Mouse (Mus musculus) granulocyte monocyte progenitor cell, adult 5-6 weeks (primary cell): ENCODE data around the gene Ssrp1. TPM values are rescaled to one million over a fixed set of nuclear protein-coding genes. Genes with fewer than 3 reads are reported as not detected.

Experiments
- ATAC-seq: replicated peaks from 2 replicates; pipeline ENCODE4 v1.8.0; 2016; ENCODE audit warnings: mild to moderate bottlenecking, moderate TSS enrichment, inconsistent platforms; ENCODE audit not compliant: poor library complexity, severe bottlenecking
- total RNA-seq, 2 experiments: library from RNA; stranded (forward) in 1 of 2; stranded (reverse) in 1 of 2; fragments of 200-712, 200-1000 nt in 1 of 2; fragments of >200 nt in 1 of 2; fragmentation: Nextera tagmentation in 1 of 2; gene quantifications; 2 replicates each; pipeline ENCODE4 v1.2.3; 2014 to 2017

Ssrp1 gene
- total RNA-seq, 2 experiments from 2014 or later, result 229 to 456 TPM

DNA sequence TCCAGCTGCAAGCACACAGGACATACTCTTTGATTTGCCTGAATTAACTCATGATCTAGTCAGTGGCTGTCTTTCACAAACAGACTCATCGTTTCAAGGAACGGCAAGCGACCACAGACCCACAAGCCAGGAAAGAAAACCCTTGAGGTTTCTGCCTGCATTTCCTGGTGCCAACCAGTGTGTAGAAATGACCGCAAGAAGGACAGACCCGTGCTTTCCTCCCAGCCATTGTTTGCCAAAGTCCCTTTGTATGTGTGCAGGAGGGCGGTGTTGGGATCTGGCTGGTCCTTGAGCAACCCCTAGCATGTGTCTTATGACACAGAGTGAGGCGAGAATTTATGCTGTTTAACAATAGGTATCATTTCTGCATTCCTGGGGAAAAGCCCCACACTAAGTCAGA lies 2.9 kb upstream of the Ssrp1 start:
- peak; percentile 72 for ATAC-seq

DNA sequence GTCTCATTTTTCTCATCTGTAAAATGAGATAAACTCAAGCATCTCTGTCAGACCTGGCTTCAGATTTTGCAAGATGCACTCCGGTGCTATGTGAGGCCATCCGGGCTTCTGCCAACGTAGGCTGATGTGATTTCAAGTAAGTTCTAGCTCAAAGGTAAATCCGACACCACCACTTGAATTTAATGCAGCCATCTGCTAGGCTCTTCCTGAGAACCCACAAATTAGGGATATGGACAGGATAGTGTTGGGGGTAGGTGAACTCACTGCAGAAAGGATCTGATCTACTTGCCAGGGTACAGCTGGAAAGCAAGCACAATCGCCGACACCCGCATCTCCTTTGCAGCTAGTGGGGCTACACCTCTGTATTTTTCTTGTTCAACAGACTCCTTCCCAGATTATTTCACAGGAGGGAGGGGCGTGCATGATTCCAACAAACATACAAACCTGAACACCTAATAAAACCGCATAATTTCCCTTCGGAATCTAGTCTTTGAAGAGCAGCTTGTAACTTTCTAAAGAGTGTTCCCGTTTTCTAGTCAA lies 457 bp upstream of the Ssrp1 start:
- ATAC-seq, result no peak

DNA sequence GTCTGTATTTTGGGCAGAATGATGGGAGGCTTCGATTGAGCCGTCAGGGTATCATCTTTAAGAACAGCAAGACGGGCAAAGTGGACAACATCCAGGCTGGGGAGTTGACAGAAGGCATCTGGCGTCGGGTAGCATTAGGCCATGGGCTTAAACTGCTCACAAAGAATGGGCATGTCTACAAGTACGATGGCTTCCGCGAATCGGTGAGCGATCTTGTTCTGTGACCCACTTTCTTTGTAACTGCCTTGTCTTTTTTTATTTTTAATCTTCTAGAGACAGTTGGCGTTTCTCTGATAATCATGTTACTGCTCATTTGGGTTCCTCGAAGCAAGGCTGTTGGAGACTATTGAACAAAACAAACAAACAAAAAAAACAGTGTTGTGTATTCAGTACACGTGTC lies 1.3 kb downstream of the Ssrp1 start:
- no peak for ATAC-seq

DNA sequence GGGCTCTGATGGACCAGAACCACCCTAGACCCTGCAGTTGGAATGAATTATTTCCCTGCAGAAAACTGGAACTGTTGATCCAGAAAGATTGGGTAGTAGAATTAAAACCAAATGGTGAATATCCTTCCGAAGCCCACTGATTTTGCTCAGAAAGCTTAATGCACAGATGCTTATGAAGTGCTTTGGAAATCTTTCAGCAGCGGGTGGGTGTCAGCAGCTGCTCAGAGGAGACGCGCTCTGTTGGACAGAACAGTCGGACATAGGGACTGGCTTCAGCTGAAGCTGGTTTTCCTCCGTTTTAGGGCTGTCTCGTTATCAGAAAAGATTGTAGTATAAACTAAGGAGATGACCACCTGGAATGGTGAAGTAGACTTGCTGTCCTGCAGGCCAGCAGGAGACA lies 6.6 kb downstream of the Ssrp1 start:
- no peak for ATAC-seq

DNA sequence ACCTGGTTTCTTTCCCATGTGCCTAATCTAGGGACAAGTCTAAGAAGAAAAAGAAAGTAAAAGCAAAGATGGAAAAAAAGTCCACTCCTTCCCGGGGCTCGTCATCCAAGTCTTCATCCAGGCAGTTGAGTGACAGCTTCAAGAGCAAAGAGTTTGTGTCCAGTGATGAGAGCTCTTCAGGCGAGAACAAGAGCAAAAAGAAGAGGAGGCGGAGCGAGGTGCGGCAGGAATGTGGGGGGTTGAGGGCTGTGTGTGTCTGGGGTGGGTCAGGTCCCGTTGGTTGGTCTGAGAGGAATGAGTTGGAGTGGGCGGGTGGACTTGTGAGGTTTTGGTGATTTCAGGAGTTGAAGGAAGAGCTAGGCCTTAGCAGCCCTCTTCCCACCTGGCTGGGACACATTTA lies 9.2 kb downstream of the Ssrp1 start:
- ATAC-seq, result no peak

DNA sequence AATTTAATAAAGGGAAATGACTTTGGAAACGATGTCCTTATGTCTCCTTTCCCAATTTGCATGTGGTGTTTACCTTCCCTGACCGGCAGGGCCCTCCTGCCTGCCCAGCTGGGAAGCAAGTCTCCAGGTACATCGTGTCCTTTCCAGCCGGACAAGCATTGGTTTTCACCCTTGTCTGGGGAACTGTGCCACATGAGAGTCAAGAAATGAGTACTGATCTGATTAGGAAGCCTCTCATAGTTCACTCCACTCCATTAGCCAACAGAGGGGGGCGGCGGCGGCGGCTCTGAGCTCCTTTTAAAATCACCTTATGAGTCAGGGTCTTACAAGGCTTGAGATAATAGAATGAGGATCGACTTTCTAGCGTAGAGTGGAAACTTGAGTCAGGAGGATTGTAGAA lies 10.0 kb downstream of the Ssrp1 start:
- no peak for ATAC-seq

DNA sequence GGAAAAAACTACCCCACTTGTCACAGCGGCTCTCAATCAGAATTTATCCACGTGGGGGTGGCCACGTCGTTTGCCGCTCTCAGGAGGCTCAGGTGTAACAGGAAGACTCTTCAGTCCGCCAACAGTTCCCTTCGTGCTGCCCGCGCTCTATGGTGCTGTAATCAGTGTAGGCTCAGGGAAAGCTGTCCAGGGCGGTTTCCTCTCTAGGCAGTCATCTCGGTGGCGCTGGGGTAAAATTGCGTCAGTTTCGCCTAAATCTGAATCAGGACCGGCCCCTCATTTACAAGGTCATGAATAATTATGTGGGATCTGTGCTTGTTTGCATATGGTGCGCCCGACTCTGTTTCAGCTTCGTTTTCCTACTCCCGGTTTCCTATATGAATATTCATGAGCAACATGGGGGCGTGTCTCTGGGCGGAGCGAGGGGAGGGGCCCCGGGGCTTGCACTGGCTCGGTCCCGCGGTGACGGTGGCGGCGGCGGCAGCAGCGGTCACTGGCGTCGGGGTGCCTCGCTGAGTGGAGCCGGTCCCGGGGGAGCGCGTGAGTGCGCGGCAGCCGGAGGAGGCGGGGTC lies 10.6 kb downstream of the Ssrp1 start, which contains the start of gene Tnks1bp1:
TSS of gene Tnks1bp1 (plus strand) at position 427 of the 572 bp plus-strand sequence.
- peak; percentile 85 for ATAC-seq

DNA sequence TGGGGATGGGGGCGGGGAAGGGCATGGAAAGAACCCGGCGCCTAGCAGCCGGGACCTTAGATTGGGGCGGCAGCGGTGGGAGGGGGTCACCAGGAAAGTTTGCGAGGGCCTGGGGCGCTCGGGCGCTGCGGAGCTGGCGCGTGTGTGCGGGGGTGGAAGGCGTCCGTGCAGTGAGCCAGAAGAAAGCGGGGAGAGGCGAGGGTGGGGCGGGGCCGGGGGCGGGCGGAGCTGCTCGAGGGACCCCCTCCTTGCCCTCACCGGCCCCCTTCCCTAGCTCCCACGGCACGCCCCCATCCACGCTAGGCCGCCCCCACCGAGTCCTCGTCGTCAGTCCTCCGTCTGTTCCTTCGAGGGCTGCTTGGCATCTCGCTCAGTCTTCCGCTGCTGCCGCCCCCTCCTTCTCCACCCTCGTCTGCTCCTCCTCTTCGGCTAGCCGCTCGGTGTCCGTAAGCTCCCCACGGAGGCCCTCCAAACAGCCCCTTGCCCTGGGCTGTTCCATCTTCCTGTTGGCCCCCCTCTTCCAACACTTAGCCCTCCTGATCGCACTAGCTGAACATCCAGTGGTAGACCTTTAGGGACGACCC lies 11.2 kb downstream of the Ssrp1 start:
- peak; percentile 43 for ATAC-seq

DNA sequence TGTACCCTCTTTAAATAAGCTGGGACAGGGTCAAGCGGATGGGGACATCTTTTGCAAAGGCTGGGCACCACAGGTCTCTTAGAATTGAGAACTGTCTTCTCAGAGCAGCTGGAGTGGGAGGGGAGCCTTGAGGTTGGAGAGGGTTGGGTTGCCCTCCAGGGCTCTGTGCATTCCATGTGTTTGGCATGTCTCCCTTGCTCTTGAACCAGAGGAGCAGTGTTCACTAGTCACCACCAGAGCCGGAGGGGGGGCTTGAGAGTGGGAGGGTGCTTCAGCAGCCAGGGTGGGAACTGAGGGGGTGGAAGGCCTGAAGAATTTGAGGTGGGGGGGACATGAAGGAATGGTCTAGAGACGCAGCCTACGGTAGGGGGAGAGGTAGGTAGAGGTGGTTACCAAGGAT lies 12.2 kb downstream of the Ssrp1 start:
- no peak for ATAC-seq

DNA sequence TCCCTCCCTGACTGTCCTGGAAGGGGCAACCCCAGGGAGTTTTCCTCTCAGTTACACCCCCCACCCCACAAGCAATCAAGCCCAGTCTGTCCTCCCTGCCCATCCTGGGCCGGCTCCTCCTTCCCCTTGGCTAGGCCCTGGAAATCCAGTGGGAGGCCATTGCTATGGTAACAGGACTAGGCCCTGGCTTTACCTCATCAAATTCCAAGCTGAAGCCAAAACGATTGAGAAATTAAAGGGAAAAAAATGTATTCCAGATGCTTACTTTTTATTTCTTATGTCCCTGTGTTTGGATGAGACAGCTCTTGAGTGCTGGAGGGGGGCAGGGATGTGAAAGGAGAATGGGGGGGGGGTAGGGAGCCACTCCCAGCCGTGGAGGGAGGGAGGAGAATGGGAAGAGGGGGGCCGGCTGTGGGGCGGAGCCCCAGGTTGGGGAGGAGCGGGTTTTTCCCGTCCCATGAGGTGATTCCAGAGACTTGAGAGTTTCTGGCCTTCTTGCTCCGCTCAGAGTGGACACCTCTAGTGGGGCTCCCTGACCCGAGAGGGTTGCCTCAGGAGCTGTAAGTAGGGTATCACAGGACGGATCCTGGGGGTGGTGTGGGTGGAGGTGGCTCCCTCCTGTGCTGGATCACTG lies 13.1 kb downstream of the Ssrp1 start:
- ATAC-seq, result no peak

DNA sequence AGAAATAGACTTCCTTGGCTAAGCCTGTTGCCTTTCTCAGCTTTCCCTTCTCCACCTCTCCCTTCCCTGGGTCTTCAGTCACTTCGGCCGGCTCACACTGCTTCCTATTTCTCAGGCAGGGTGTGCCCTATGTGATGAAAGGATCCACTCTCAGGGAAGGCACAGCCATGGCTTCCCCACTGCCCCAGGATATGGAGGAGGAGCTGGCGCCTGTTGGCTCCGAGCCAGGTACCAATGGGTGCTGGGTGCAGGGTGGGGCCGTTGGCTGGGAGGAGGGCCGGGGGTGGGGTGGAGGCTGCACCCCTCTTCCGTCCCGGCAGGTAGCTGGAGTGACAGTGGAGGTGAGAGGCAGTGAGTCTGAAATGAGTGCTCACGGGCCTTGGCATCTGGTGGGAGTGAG lies 13.7 kb downstream of the Ssrp1 start:
- ATAC-seq, result no peak

DNA sequence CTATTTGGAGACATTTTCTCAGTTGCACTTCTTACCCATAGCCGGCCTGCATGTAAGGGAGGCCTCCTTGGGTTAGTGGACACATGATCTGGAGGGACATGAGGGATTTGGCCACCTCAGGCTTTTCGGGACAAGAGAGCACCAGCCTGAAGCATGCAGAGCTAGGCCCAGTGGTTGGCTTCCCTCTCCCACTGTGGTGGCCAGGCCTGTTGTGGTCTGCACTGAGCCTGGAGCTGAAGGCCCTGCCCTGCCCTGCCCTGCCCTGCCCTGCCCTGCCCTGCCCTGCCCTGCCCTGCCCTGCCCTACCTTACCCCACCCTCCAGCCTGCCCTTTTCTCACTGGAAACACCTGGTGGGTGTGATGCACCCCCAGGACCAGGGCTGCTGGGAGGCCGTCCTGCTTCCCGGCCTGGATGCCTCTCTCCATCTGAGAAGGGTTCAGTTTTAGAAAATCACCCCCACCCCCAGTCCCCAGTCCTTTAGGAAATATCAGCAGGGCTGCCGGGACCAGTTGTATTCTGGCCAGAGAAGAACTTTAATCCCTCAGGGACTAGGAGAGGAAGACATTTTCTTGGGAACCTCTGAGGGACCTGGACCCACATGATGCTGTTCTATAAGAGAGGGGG lies 16.3 kb downstream of the Ssrp1 start:
- no peak for ATAC-seq

DNA sequence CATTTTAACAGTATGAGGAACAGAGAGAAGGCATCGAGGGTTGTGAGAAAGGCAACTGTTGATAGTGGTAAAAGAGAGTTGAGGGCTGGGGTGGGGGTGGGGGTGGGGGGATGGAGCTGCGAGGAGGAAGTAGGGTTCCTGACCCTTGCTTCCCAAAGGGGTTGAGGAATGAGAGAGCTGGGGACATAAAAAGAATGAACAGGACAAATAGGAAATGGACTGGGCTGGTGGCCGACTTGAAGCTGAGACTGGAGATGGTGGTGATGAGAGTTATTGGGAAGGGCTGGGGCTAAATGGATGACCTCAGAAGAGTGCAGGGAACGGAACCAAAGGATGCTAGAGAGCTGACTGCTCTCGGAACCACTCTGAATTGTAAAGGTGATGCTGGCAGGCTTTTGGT lies 19.7 kb downstream of the Ssrp1 start:
- ATAC-seq, result no peak

DNA sequence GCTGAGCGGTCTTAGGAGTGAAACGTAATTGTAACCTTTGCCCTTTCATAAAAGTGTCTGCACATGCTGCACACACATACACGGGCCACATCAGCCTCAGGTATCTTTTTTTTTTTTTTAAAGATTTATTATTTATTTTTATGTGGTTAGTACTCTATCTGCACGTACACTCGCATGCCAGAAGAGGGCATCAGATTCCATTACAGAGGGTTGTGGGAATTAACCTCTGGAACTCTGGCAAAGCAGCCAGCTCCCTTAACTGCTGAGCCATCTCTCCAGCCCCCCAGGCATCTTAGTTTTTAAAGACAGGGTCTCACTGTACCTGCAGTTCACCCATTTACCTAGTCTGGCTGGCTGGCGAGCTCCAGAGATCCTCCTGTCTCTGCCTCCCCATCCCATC lies 22.6 kb downstream of the Ssrp1 start:
- no peak for ATAC-seq

DNA sequence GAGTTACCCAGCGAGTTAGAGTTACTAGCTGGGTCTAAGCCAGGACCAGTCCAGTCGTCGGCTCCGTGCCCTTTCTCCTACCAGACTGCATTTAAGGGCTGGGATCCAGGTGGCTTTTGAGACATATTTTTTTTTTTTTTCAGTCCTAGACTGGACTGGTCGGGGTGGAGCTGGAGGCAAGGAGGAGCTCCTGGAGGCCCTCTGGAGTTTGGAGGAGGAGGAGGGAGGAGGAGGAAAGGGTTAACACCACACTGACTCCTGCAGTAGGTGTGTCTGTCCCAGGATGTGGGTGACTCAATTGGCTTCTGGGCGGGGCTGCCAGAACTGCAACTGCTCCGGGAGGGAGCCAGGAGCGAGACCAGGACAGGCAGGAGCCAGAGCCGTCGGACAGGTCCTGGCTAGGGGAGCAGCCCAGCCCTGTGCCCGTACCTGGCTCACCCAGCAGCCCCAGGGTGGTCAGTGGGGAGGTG lies 23.6 kb downstream of the Ssrp1 start:
- ATAC-seq, result peak; percentile 74

DNA sequence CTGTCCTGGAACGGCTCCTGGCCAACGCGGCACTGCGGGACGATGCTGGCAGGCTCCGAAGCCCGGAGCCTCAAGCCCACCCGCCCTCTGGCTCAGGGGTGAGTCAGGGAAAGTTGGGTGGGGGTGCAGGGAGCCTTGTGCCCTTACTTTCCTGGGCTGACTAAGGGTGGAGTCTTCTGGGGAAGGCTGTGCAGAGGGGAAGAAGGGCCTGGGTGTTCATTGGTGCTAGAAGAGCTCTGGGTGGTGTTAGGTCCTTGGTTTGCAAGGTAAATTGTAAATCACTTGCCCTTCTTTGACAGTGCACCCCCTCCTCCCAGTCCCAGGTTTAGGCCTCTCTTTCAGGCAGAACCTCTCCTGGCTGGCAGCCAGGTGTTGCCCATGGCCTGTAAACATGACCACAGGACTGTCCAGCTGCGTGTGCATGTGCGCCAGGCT lies 24.1 kb downstream of the Ssrp1 start:
- ATAC-seq, result peak; percentile 42

DNA sequence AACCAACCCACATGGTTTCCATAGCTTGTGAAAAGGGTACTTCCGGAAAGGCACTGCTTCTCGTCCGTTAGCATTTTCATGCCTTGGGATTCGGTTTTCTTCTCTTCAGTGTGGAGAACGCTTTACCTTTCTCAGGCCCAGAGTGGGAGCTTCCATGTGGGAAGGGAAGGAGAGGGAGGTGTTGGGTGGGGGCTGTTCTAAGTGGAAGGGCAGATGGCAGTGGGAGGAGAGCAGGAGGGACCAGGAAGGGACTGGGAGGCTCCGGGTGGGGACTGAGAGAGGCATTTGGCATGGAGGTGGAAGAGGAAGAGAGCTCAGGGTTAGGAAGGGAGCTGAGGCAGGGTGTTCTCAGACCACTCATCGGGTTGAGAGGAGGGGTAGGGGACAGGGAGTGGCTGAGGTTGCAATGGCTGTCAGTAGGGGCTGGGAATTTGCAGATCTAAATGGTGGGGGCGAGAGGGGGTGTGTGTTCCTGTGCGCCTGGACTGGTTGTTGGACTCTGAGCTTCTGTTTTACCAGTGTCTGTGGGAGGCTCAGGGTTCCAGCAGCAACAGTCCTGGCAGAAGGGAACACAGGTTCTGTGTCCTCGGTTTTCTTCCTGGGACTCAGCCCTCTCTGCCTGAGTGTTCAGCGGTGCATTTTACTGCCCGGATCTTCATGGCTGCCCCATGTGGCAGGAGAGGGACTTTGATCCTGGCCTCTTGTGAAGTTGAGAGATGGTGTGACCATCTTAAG lies 28.3 kb downstream of the Ssrp1 start:
- no peak for ATAC-seq

DNA sequence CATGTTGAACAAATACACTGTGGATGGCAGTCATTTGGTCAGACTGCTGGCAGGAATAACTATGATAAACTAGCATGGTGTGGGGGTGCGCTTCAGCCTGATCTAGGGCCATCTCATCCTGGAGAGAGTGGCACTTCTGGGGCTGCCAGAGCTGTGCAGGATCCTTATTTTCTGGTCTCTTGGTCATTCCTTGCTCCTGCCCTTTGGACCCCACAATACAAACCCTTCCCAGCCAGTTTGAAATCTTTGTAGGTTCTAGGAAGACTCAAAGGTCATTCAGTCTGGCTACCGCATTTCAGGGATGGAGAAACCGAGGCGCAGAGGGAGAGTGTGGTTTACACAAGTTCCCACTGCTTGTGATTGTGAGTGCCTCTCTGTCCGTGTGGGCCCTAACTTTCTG lies 29.9 kb downstream of the Ssrp1 start:
- no peak for ATAC-seq

DNA sequence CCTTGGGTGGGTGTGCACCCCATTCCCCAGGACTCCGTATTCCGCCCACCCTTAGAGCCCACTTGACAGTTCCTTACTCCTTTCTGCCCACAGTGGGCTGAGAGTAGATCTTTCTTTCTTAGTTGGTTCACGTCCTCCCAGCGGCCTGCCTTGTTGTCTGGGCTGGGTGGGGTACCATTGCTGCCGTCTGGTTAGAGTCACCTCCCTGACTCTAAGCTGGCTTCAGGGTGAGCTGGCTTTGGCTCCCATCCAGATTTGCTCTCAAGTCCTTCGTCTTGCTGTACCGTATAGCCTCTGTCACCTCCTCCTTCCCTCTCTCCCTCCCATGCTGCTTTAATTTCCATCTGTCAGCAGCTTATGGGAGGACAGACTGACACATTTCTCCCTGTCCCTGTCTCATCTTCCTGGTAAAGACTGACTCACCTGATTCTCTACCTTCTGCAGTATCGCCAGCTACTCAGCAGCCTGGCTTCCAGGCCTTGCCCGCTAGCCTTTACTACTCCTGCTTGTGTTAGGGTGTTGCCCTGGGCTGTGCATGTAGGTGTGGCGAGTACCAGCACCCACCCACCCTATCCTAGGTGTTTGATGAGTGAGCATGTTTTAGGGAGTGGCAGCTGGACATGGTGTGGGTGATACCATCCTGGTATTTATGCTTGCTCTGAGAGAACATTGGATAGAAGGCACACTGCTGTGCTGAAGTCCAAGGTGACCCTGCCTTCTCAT lies 31.0 kb downstream of the Ssrp1 start:
- ATAC-seq, result no peak

DNA sequence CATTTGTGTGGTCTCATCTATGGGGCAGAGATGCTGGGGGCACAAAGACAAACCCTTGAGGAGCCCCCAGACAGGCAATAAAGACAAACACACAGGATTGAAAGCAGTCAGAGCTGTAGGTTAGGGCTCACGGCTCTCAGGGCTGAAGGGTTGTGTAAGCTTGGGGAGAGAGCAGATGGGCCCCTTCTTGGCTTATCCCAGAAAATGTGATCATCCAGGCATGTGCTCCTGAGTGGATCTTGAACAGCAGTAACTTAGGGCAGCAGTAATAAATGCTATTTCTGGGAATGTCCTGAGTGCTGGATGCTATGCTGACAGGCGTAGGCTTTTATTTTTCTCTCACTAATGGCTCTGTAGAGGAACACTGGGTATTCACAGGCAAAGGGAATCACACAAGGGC lies 31.6 kb downstream of the Ssrp1 start:
- no peak for ATAC-seq
